Mouse (Mus musculus): ENCODE results near the gene Calhm1.
A peak's percentile ranks its signal among the peaks of the same experiment; 100 is the strongest.
"Not testable (repeated sequence)": the region's sequence is repeated elsewhere in the genome, so short reads cannot be mapped to it uniquely, and the experiment has no call there.

Calhm1 gene

GRCm38 (mm10) chr19:47152062-47152369, 8.0 kb upstream of the Calhm1 start:
- no peak for DNase-seq

- DNase-seq: peak; percentile 55 to 66
Observed at GRCm38 (mm10) chr19:47151332-47152061, 7.4 kb upstream of the Calhm1 start.

GRCm38 (mm10) chr19:47149854-47150253, 5.8 kb upstream of the Calhm1 start:
- no peak for DNase-seq

GRCm38 (mm10) chr19:47148267-47148847, 4.3 kb upstream of the Calhm1 start:
- DNase-seq: no peak

- no peak for DNase-seq
Observed at GRCm38 (mm10) chr19:47142438-47142837, 1.6 kb downstream of the Calhm1 start.

GRCm38 (mm10) chr19:47139611-47140010, 4.4 kb downstream of the Calhm1 start:
- DNase-seq: not testable (repeated sequence)

- DNase-seq: peak in 1 of 2 experiments; percentile 8
Observed at GRCm38 (mm10) chr19:47137771-47138421, 6.2 kb downstream of the Calhm1 start, which contains the start of gene Calhm2. TSS of gene Calhm2 (minus strand) at chr19:47138294.

- peak; percentile 37 to 44 for DNase-seq
Observed at GRCm38 (mm10) chr19:47137051-47137581, 6.9 kb downstream of the Calhm1 start.

GRCm38 (mm10) chr19:47136170-47136569, 7.9 kb downstream of the Calhm1 start:
- no peak for DNase-seq

- no peak for DNase-seq
Observed at GRCm38 (mm10) chr19:47135568-47135967, 8.5 kb downstream of the Calhm1 start.

GRCm38 (mm10) chr19:47133161-47133560, 10.9 kb downstream of the Calhm1 start:
- DNase-seq: no peak

- DNase-seq: no peak
Observed at GRCm38 (mm10) chr19:47130551-47131125, 13.4 kb downstream of the Calhm1 start.

GRCm38 (mm10) chr19:47128835-47129234, 15.2 kb downstream of the Calhm1 start:
- DNase-seq: no peak

GRCm38 (mm10) chr19:47128164-47128563, 15.9 kb downstream of the Calhm1 start:
- no peak for DNase-seq

- peak; percentile 37 to 66 for DNase-seq
Observed at GRCm38 (mm10) chr19:47122802-47123201, 21.3 kb downstream of the Calhm1 start.

GRCm38 (mm10) chr19:47121054-47121453, 23.0 kb downstream of the Calhm1 start:
- peak; percentile 34 to 48 for DNase-seq

GRCm38 (mm10) chr19:47118634-47119033, 25.4 kb downstream of the Calhm1 start:
- no peak for DNase-seq

- DNase-seq: no peak
Observed at GRCm38 (mm10) chr19:47104641-47105271, 39.3 kb downstream of the Calhm1 start.

GRCm38 (mm10) chr19:47101080-47101479, 43.0 kb downstream of the Calhm1 start:
- no peak for DNase-seq
